Mouse (Mus musculus): ENCODE measurements at regions not wholly inside any gene's neighbourhood (a gene's known extent, or its start where the extent isn't known, plus 50 kb on each side); places are given as distances from the start of the nearest gene placed in this dataset.
A peak's percentile ranks its signal among the peaks of the same experiment; 100 is the strongest.
"Not testable (repeated sequence)": the region's sequence is repeated elsewhere in the genome, so short reads cannot be mapped to it uniquely, and the experiment has no call there.

DNA sequence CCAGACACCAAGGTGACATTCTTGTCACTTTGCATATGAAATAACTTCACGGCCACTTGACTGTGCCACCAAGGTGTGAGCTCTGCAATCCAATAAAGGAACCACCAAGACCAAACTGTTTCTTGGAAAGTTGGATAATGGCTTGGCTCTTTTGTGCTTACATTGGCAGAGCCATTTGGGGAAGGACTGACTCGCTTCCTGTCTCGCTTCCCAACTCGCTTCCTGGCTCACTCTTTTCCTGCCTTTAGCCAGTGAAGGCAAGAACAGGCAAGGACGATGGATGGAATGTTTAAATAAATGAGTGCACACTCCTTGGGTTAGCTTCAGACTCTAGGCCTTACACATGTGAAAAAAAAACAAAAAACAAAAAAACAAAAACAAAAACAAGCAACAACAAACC, 124.5 kb upstream of the Supt20 start:
- H3K27me3 ChIP-seq (ENCODE audit: control insufficient read depth, insufficient read depth, low read length, poor library complexity, severe bottlenecking): no peaks in the 10 kb centered on the region
- no peak for DNase-seq (ENCODE audit: low read depth, low spot score)
- H3K36me3 ChIP-seq (ENCODE audit: control insufficient read depth, insufficient read depth, low read length, poor library complexity, severe bottlenecking): no peaks in the 10 kb centered on the region

DNA sequence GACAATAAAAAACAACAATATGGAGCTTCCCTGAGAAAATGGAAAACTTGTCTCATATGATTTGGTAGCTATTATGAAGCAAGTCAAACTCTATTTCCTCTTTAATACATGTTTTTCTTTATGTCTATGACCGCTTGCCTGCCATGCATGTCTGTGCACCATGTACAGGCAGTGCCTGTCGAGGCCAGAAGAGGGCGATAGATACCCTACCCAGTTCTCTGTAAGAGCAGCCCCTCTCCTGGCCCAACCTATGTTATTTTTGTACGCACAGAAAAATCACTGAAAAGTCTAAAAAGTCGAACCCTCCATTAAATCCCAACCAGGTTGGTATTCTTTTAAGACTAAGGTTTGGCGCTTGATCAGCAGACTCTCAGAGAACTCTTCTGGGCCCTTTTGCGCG, 122.1 kb upstream of the Supt20 start:
- Histone ChIP-seq H3K36me3 (ENCODE audit: control insufficient read depth, insufficient read depth, low read length, poor library complexity, severe bottlenecking) (no peaks in the 10 kb centered on the region), H3K27me3 (ENCODE audit: control insufficient read depth, insufficient read depth, low read length, poor library complexity, severe bottlenecking) (no peaks in the 10 kb centered on the region)
- peak; percentile 52 for DNase-seq (ENCODE audit: low read depth, low spot score)

DNA sequence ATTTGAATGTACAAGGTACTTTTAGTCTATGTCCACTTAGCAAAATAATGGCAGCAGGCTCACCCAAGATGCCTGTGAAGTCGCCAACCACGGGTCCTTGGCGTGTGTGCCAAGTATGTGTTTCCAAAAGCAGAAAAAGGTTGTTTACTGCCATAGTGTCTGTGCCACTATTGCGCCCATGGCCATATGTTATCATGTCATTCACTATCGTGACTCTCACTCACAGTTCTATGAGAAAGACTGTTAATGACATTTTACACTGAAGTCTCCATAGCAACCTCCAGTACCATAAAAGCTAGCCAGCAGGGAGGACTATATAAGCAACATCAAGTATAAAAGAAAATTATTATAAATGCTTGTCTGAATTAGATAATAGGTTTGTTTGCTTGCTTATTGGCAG, 114.8 kb upstream of the Supt20 start:
- Histone ChIP-seq H3K36me3 (ENCODE audit: control insufficient read depth, insufficient read depth, low read length, poor library complexity, severe bottlenecking) (no peaks in the 10 kb centered on the region), H3K27me3 (ENCODE audit: control insufficient read depth, insufficient read depth, low read length, poor library complexity, severe bottlenecking) (no peaks in the 10 kb centered on the region)
- DNase-seq (ENCODE audit: low read depth, low spot score): no peak

DNA sequence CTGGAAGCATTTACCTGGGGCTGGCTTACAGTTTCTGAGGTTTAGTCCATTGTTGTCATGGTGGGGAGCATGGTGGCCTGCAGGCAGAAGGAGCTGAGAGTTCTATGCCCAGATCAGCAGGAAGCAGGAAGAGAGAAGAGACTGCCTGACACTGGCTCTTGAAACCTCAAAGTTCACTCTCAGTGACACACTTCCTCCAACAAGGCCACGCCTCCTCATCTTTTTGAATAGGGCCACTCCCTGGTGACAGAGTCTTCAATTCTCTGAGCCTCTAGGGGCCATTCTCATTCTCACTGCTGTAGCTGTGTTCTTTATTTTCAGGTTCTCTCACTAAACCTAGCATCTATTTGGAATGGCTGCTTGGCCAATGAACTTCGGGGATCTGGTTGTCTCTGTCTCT, 113.2 kb upstream of the Supt20 start:
- Histone ChIP-seq H3K36me3 (ENCODE audit: control insufficient read depth, insufficient read depth, low read length, poor library complexity, severe bottlenecking) (no peaks in the 10 kb centered on the region), H3K27me3 (ENCODE audit: control insufficient read depth, insufficient read depth, low read length, poor library complexity, severe bottlenecking) (no peaks in the 10 kb centered on the region)
- DNase-seq (ENCODE audit: low read depth, low spot score): peak; percentile 37

DNA sequence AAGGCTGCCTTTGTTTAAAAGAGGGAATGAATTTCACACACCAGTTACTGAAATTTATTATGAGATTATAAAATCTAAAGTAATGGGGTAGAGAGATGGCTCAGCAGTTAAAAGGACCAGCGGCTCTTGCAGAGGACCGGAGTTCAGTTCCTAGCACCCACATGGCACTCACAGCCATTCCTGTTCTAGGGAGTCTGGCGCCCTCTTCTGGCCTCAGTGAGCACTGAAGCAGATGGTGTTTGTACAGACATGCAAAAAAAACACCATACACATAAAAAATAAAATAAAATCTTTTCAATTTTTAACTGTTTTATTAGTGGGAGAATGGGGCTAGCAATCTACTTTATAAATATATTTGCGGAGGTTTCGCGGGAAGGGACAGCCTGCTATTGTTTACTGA, 112.3 kb upstream of the Supt20 start:
- Histone ChIP-seq H3K36me3 (ENCODE audit: control insufficient read depth, insufficient read depth, low read length, poor library complexity, severe bottlenecking) (no peaks in the 10 kb centered on the region), H3K27me3 (ENCODE audit: control insufficient read depth, insufficient read depth, low read length, poor library complexity, severe bottlenecking) (no peaks in the 10 kb centered on the region)
- DNase-seq (ENCODE audit: low read depth, low spot score): peak; percentile 25

DNA sequence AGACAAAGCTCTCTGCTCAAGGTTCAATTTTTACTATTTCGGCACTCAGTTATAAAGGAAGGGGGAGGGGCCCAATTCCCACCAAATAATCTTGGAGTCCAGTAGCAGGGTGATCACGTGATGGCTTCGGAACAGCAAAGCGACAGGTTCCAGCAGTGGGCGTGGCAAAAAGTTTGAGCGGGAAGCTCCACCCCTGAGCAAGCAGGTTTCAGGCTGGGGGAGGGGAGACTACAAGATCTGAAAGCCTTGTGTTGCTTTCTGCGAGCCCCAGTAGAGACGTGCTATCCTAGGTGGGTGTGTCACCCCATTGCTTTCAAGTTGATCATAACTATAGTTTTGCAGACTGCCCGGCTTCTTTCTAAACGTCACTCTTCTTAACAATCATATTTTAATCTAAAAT, 106.8 kb upstream of the Supt20 start:
- not testable (repeated sequence) for DNase-seq (ENCODE audit: low read depth, low spot score); H3K36me3 ChIP-seq (ENCODE audit: control insufficient read depth, insufficient read depth, low read length, poor library complexity, severe bottlenecking); H3K27me3 ChIP-seq (ENCODE audit: control insufficient read depth, insufficient read depth, low read length, poor library complexity, severe bottlenecking)

DNA sequence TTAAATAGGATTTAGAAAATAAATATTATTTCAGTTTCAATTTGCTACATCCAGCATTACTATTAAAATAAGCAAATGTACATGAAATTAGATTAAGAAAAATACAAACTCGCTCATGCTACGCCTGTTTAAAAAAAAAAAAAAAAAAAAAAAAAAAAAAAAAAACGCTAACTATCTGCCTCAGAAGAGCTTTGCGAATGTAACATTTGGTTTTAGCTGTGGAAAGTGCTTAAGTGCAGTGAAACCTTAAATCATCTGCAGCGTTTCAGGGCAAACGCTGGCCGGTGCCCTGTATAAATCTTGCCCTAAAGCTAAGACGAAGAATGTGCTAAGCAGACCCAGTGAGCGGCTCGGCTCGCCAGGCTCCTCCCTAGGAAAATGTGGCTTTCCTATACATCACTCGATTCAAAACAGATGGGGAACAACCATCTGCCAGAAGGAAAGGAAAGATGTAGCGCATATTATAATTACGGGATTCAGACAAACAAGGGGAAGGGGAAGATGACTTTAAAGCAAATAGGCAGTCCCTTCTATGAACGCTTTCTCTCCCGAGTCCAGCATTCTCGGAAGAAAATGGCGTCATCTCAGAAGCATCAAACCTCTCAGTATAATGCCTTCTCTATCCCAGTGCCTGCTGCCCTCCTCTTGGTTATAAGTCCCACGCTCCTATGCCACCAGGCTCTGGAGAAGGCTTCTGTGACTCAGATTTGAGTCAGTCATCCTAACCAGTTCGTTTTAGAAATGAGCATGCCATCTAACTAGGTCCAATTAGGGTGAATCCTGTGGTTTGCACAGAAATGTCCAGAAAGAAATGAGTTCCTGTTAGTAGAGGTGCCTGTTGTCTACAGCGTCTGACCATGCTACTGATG, 105.2 kb upstream of the Supt20 start:
- H3K27me3 ChIP-seq (ENCODE audit: control insufficient read depth, insufficient read depth, low read length, poor library complexity, severe bottlenecking): peaks cover 2% of the 10 kb centered on the region; the same call in 1 of the 2 replicates
- no peaks in the 10 kb centered on the region for H3K36me3 ChIP-seq (ENCODE audit: control insufficient read depth, insufficient read depth, low read length, poor library complexity, severe bottlenecking)
- DNase-seq (ENCODE audit: low read depth, low spot score): peak; percentile 15

DNA sequence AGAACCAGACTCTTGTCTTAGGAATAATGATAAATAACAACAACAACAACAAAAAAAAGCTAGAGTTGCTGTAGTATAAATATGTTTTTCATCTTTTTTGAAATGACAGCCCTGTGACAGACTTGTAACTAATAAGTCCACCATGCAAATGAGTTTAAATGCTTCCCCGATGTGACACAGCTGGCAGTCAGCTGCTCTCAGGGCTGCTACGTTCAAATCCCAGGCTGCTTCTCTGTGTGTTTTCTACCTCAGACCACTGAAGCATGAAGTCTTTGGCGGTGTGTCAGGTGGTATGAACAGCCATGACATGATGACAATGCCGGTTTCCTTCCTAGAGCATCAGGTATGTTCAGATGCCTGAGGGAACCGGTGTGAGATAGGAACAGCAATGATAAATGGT, 104.4 kb upstream of the Supt20 start:
- peak; percentile 84 for DNase-seq (ENCODE audit: low read depth, low spot score)
- H3K27me3 ChIP-seq (ENCODE audit: control insufficient read depth, insufficient read depth, low read length, poor library complexity, severe bottlenecking): peaks cover 2% of the 10 kb centered on the region; the same call in 1 of the 2 replicates
- H3K36me3 ChIP-seq (ENCODE audit: control insufficient read depth, insufficient read depth, low read length, poor library complexity, severe bottlenecking): no peaks in the 10 kb centered on the region

DNA sequence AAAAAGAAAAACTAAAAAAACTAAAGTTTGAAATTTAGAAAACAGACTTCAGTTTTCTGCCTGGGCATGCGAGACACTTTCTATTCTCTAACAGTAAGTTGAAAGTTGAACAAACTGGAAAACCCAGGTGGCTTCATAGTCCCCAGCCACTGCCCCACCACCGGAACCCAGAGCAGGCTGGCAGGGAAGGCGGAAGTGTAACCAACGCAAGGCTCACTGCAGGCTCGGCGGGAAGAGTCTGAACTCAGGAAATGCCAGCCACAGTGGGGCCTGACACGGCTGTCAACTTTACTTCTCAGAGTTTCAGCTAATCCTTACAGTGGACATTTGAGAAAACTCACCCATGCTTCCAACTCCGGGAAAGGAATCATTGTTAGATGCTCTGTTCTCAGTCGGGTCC, 102.6 kb upstream of the Supt20 start:
- DNase-seq (ENCODE audit: low read depth, low spot score): peak; percentile 72
- Histone ChIP-seq H3K27me3 (ENCODE audit: control insufficient read depth, insufficient read depth, low read length, poor library complexity, severe bottlenecking) (peaks cover 2% of the 10 kb centered on the region; the same call in 1 of the 2 replicates), H3K36me3 (ENCODE audit: control insufficient read depth, insufficient read depth, low read length, poor library complexity, severe bottlenecking) (no peaks in the 10 kb centered on the region)

DNA sequence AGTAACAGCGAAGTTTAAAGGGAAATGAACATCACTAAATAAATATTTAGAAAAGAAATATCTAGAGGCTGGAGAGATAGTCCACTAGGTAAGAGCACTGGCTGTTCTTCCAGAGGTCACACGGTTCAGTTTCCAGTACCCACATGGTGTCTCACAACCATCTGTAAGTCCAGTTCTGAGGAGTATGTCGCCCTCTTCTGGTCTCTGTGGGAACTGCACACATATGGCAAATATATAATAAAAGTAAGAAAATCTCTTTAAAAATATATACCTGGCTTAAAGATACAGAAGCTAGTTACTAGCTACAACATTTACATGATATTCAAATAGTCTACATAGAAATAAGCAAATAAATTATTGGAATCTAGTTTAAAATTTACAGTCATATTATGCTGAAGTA, 101.4 kb upstream of the Supt20 start:
- peak; percentile 65 for DNase-seq (ENCODE audit: low read depth, low spot score)
- Histone ChIP-seq H3K36me3 (ENCODE audit: control insufficient read depth, insufficient read depth, low read length, poor library complexity, severe bottlenecking) (no peaks in the 10 kb centered on the region), H3K27me3 (ENCODE audit: control insufficient read depth, insufficient read depth, low read length, poor library complexity, severe bottlenecking) (peaks cover 2% of the 10 kb centered on the region; the same call in 1 of the 2 replicates)

DNA sequence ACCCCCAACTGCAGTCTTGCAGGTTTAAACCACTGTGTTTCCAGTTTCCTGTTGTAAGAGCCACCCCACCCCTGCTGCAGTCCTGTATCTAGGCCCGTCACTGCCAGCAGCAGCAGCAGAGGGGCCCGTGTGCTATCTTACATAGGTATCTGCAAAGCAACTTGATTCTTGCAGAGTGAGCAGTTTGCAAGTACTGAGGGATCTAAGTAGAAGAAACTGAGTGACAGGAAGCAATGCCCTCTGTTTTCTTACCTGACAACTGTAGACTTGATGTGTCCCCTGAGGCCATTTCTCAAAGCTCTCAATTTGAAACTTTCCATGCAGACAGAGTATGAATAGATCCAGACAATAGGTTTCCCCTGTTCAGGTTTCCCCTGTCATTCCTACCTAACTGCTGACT, 100.5 kb upstream of the Supt20 start:
- H3K27me3 ChIP-seq (ENCODE audit: control insufficient read depth, insufficient read depth, low read length, poor library complexity, severe bottlenecking): peaks cover 2% of the 10 kb centered on the region; the same call in 1 of the 2 replicates
- peak; percentile 26 for DNase-seq (ENCODE audit: low read depth, low spot score)
- no peaks in the 10 kb centered on the region for H3K36me3 ChIP-seq (ENCODE audit: control insufficient read depth, insufficient read depth, low read length, poor library complexity, severe bottlenecking)

DNA sequence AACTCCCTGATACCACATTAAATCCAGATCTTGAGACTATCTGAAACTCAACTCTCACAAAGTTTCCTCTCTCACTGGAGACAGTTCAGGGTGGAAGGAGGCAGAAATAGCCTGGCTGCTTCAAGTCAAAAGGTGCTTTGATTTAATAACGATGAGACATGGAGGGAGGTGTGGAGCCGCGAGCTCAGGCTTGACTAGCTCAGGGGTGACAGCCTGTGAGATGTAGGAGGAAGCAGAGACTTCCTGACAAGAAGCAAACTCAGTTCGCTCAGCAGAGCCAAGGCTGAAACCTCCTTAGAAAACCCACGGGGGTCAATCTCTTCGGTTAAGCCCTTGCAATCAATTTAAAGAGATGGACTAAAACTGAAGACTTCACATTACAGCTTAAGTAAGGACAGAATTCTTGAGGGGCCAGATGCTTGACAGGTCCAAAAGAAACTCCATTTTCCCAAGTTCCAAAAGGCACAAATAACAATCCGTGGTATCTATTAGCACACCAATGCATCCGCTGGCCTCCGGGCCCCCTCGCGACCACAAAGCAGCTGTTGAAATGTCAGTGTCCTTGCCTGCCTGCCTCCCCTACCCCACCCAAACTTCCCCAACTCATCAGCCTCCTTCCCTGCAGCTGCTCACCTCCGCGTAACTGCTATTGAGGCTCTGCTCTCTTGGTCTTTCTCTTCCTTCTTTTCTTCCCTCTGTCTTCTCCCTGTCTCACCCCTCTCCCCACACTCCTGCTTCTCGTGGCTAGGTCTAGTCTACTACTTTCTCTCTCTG, 99.8 kb upstream of the Supt20 start:
- peaks cover 2% of the 10 kb centered on the region; the same call in 1 of the 2 replicates for H3K27me3 ChIP-seq (ENCODE audit: control insufficient read depth, insufficient read depth, low read length, poor library complexity, severe bottlenecking)
- DNase-seq (ENCODE audit: low read depth, low spot score): peak; percentile 51

DNA sequence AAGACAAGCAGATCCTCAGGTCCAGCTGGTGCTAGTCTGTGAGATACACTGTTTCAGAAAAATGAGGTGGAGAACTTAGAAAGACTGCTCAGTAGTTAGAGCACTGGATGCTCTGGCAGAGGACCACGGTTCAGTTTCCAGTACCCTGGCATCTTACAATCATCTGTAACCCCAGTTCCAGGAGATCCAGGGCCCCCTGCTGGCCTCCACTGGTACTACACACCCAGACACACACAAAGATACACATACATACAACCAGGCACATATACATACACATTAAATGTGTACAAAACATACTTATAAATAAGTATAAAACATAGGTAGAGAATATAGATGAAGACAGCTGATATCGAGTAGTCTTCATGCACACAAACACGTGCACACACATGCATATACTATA, 97.4 kb upstream of the Supt20 start:
- peaks cover 2% of the 10 kb centered on the region; the same call in 1 of the 2 replicates for H3K27me3 ChIP-seq (ENCODE audit: control insufficient read depth, insufficient read depth, low read length, poor library complexity, severe bottlenecking)
- peak; percentile 28 for DNase-seq (ENCODE audit: low read depth, low spot score)
- no peaks in the 10 kb centered on the region for H3K36me3 ChIP-seq (ENCODE audit: control insufficient read depth, insufficient read depth, low read length, poor library complexity, severe bottlenecking)

More for the DNA sequence above, 99.8 kb upstream of the Supt20 start:
- H3K36me3 ChIP-seq (ENCODE audit: control insufficient read depth, insufficient read depth, low read length, poor library complexity, severe bottlenecking): no peaks in the 10 kb centered on the region

DNA sequence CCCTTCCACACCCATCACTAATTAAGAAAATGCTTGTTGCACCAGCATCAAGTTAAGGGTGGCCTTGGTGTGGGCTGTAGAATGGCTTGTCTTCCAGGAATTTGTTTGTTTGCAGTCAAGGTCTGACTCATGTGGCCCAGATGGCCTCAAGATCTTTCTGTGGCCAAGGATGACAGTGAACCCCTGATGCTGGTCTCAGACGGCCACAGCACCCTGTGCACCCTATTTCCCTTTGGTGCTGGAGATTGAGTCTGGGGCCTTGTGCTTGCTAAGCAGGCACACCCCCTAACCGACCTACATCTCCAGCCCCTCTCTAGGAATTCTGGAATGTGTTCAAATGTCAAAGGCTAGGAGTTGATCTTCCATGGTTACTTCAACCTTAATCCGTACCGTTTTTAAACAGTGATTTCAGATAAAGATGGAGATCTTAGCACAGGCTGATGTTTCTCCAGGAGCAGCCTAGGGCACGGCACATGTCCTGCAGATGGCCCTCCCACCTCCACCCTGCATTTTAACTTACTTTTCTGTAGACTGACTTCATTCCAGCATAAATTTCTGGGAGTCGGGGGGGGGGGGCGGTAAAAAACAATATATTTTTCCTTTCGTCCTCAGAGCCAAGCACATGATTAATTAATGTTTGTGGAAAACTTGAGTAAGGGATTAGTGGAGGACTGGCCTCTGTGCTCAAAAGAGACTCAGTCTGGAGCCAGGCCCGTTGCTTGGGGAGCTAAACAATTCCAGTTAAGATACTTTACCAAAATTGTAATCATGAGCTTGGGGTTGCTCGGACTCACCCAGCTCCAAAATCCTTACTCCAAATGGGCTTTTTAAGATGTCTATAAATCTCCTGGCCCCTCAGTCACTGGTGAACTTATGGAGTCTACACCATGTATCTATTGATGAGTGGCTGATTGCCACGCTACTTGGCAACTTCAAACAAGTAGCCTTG, 95.0 kb upstream of the Supt20 start:
- Histone ChIP-seq H3K36me3 (ENCODE audit: control insufficient read depth, insufficient read depth, low read length, poor library complexity, severe bottlenecking) (no peaks in the 10 kb centered on the region), H3K27me3 (ENCODE audit: control insufficient read depth, insufficient read depth, low read length, poor library complexity, severe bottlenecking) (no peaks in the 10 kb centered on the region)
- no peak for DNase-seq (ENCODE audit: low read depth, low spot score)
